Mouse (Mus musculus): ENCODE results near the gene Eva1a.

DNA sequence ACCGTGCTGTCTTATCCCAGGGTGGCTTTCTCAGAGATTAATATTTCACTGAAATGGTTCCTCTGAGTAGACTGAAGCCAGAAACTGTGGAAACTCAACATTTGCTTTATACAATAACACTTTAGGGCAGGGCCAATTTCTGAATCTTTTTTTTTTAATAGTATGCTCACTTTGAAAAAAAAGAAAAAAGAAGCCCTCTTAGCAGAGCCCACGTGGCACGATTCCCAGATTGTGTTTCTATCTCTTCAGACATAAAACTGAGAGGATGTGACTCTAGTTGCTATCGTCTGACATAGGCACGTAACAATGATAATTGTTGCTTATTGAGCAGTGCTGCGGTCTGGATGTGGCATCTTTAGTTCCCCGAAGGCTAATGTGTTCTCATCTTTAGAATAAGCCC lies 19.1 kb downstream of the Eva1a start:
- TF ChIP-seq CTCF (IDR thresholded peaks at IDR 0.05; ENCODE audit: extremely low read depth, insufficient read length, insufficient replicate concordance, low read depth, low read length) (no peak), POLR2A (IDR thresholded peaks at IDR 0.05; ENCODE audit: low read depth, low read length) (no peak)
